Mouse (Mus musculus) liver, postnatal 0 days (tissue): Measurements from ENCODE around the gene Tbc1d22a. TPM values are rescaled to one million over a fixed set of nuclear protein-coding genes. Genes with fewer than 3 reads are reported as not detected.
A peak's percentile ranks its signal among the peaks of the same experiment; 100 is the strongest.

ENCODE experiments used
- ATAC-seq: fragments of 200-750 bp; cut with Nextera tagmentation; 2 replicates; pipeline ENCODE4 v1.8.0; 2017; ENCODE audit warnings: mild to moderate bottlenecking, moderate library complexity
- DNase-seq: peaks from one replicate; pipeline ENCODE4 v3.0.0-alpha.2; 2016
- H3K27ac ChIP-seq: fragments of 300-500 bp; sonication (generic); 2 replicates; pipeline ENCODE4 v1.5.1; 2014; ENCODE audit warnings: antibody characterized with exemption, moderate library complexity, mild to moderate bottlenecking, low read depth
- H3K27me3 ChIP-seq: fragments of 300-500 bp; sonication (generic); 2 replicates; pipeline ENCODE4 v1.6.1; 2014; ENCODE audit warnings: low read length, control low read depth, mixed read lengths; ENCODE audit not compliant: insufficient read depth
- H3K36me3 ChIP-seq: fragments of 300-500 bp; sonication (generic); replicated peaks from 2 replicates; pipeline ENCODE4 v1.6.1; 2014; ENCODE audit warnings: mild to moderate bottlenecking, control low read depth, low read length, moderate library complexity, mixed read lengths; ENCODE audit not compliant: insufficient read depth
- H3K4me1 ChIP-seq: fragments of 300-500 bp; sonication (generic); 2 replicates; pipeline ENCODE4 v1.6.1; 2014; ENCODE audit warnings: antibody characterized with exemption, mild to moderate bottlenecking, control low read depth; ENCODE audit not compliant: insufficient read depth
- H3K4me2 ChIP-seq: fragments of 300-500 bp; sonication (generic); 2 replicates; pipeline ENCODE4 v1.6.1; 2014; ENCODE audit warnings: low read depth, mild to moderate bottlenecking, low read length, moderate library complexity, mixed read lengths
- H3K4me3 ChIP-seq: fragments of 300-500 bp; sonication (generic); 2 replicates; pipeline ENCODE4 v1.5.1; 2014; ENCODE audit warnings: low read depth, low read length
- H3K9ac ChIP-seq: fragments of 300-500 bp; sonication (generic); replicated peaks from 2 replicates; pipeline ENCODE4 v1.6.1; 2014; ENCODE audit warnings: mild to moderate bottlenecking, moderate library complexity
- H3K9me3 ChIP-seq: fragments of 300-500 bp; sonication (generic); 2 replicates; pipeline ENCODE4 v1.6.1; 2016; ENCODE audit warnings: mild to moderate bottlenecking, control low read depth, low read length, mixed read lengths
- CTCF ChIP-seq: sonication (generic); IDR thresholded peaks from 2 replicates; pipeline ENCODE4 v1.5.1; 2016; ENCODE audit warnings: antibody characterized with exemption, low read depth
- EP300 ChIP-seq: IDR thresholded peaks from 2 replicates; pipeline ENCODE4 v1.6.1; 2016; ENCODE audit warnings: antibody characterized with exemption, low read depth, mild to moderate bottlenecking
- WGBS: fragments of 180-500 bp; shearing (Covaris S2); extraction: QIAGEN DNeasy Blood & Tissue Kit; methylation state at CpG from one replicate; pipeline ENCODE4 v1.1.7; 2014; ENCODE audit not compliant: insufficient replicate concordance; 5-methylcytosine and 5-hydroxymethylcytosine counted together
- polyA plus RNA-seq: library from polyadenylated mRNA; unstranded; fragments of >200 nt; fragmentation: Nextera tagmentation; extraction: Ambion mirVana; gene quantifications from 2 replicates; pipeline ENCODE4 v1.2.1, GENCODE M21; 2015

Tbc1d22a gene
- polyA plus RNA-seq, 1 experiment from 2014 or later = 6.4 TPM

DNA sequence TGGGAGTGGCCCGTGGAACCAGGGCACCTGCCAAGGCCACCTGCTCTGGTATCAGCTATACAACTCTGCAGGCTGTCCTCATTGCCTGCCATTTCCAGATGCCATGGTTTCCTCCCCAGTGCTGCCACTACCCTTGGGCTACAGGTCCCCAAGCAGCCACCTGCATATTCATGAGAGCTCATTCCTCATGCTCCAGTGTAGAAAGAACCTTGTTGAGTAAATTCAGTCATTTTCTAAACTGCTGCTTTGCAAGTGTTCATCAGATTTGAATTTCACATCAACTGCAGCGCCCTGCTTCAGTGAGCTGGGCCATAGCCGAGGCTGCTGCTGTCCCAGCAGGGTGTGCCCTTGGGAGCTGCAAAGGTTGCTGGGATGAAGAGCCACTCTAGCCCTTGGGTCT, 174.3 kb downstream of the Tbc1d22a start:
- ATAC-seq = no peak
- WGBS = 65% methylated on average over 3 of the region's 3 CpGs
- no peak overlapping the region for H3K27ac ChIP-seq
- H3K9ac ChIP-seq = no peak overlapping the region
- no peaks in the 10 kb centered on the region for H3K4me1 ChIP-seq
- DNase-seq = no peak
- TF ChIP-seq CTCF (no peak), EP300 (no peak)
- 0 out of 2 replicates have a peak, but pooled peaks cover 4% of the 10 kb centered on the region for H3K36me3 ChIP-seq
- no peak overlapping the region for H3K4me2 ChIP-seq
- no peaks in the 10 kb centered on the region for H3K27me3 ChIP-seq
- no peak overlapping the region for H3K4me3 ChIP-seq
- H3K9me3 ChIP-seq = no peaks in the 10 kb centered on the region

GRCm38 (mm10) chr15:86404866-86405265, 190.6 kb downstream of the Tbc1d22a start:
- WGBS = 83% methylated on average over 5 of the region's 5 CpGs
- no peak for DNase-seq
- TF ChIP-seq EP300 (no peak), CTCF (no peak)

DNA sequence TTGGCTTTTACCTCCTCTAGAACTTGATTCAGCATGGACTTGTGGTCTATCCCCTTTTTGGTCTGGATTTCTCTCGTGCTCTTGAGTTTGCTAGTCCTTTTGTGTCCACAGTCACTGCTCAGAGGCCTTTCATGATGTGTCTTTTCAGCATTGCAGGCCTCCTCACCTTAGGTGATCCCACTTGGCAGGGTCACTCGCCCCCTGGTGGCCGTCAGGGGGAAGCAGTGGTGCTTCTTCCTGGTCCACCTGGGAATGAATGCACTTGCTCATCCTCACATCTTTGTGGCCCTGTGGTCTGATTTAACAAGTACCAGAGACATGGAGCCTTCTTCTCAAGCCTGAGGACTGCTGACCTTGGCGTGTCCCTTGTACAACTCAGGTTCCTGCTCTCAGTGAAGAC, 191.3 kb downstream of the Tbc1d22a start:
- Histone ChIP-seq H3K9ac (no peak overlapping the region), H3K4me3 (no peak overlapping the region), H3K4me1 (no peaks in the 10 kb centered on the region), H3K4me2 (no peak overlapping the region), H3K9me3 (no peaks in the 10 kb centered on the region), H3K27ac (no peak overlapping the region), H3K36me3 (0 out of 2 replicates have a peak, but pooled peaks cover 2% of the 10 kb centered on the region), H3K27me3 (no peaks in the 10 kb centered on the region)
- 13% methylated on average over 4 of the region's 4 CpGs for WGBS
- DNase-seq (peak; percentile 65), ATAC-seq (no peak)
- TF ChIP-seq CTCF = peak; percentile 90
- no peak for TF ChIP-seq EP300

More at GRCm38 (mm10) chr15:86404866-86405265, 190.6 kb downstream of the Tbc1d22a start:
- Histone ChIP-seq H3K27me3 (no peaks in the 10 kb centered on the region), H3K9ac (no peak overlapping the region), H3K27ac (no peak overlapping the region), H3K36me3 (0 out of 2 replicates have a peak, but pooled peaks cover 2% of the 10 kb centered on the region), H3K4me3 (no peak overlapping the region), H3K4me1 (no peaks in the 10 kb centered on the region), H3K4me2 (no peak overlapping the region), H3K9me3 (no peaks in the 10 kb centered on the region)
- no peak for ATAC-seq

DNA sequence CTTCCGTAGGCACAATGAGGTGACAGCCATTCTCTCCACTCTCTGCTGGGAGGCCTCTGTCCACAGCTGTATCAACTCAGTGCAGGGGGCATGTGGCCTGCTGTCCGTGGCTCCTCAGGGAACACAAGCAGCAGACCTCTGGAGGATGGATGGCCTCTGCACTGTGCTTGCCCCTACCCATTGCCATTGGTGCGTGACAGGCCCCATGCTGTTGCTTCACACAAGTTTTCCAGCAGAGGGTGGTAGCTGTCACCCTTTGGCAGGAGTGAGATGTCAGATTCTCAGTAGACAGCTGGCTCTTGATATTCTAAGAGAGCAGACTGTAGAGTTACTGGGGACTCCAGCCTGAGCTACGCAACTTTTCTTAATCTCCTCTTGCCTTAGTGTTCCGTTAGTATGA, 195.1 kb downstream of the Tbc1d22a start:
- 82% methylated on average over 5 of the region's 5 CpGs for WGBS
- Histone ChIP-seq H3K9me3 (no peaks in the 10 kb centered on the region), H3K4me3 (no peak overlapping the region), H3K27ac (no peak overlapping the region), H3K36me3 (0 out of 2 replicates have a peak, but pooled peaks cover 2% of the 10 kb centered on the region), H3K27me3 (no peaks in the 10 kb centered on the region), H3K4me1 (no peaks in the 10 kb centered on the region), H3K9ac (no peak overlapping the region), H3K4me2 (no peak overlapping the region)
- DNase-seq = no peak
- TF ChIP-seq CTCF (peak; percentile 46), EP300 (no peak)
- no peak for ATAC-seq

DNA sequence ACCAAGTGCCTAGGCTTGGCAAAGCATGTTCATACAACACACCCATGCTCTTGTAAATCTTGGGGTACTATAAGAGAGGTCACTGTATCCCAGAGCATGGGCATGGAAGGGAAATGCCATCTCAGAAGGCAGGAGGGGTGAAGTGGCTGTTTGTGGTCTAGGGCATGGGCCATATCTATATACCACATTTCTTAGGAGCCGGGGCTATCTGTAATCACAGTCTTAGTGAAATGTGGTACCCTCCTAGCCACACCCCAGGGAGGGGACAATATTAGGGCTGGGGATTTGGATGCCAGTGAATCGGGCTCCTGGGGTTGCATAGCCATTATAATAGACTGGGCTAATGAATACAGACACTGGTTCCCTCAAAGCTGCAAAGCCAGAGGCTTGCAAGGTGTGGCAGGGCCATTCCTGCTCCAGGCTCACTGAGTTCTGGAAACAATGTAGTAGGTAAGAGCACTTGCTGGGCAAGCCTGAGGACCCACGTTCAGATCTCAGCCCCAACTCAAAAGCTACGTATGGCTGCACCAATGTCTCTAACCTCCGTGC, 197.3 kb downstream of the Tbc1d22a start:
- ATAC-seq (no peak), DNase-seq (no peak)
- Histone ChIP-seq H3K36me3 (no peaks in the 10 kb centered on the region), H3K4me2 (no peak overlapping the region), H3K27me3 (no peaks in the 10 kb centered on the region), H3K4me3 (no peak overlapping the region), H3K9ac (no peak overlapping the region), H3K9me3 (no peaks in the 10 kb centered on the region), H3K27ac (no peak overlapping the region), H3K4me1 (no peaks in the 10 kb centered on the region)
- TF ChIP-seq EP300 (no peak), CTCF (no peak)
- 66% methylated on average over 5 of the region's 5 CpGs for WGBS

DNA sequence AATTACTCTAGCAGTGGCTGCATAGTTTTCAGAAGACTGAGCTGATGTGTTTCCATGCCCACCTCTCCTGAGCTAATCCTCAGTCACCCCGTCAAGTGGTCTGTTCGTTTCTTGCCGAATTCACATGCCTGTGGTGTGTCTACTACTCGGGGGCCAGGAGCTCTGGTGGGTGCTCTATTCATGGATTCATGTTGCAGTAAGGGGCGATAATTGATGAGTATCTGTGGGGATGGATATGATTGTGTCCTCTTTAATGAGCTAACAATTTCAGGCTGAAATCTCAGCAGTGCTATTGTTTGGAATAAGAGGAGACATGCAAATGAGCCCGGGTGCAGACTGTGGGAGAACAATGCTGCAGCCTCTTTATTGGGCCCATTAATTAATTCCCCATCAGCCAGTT, 201.7 kb downstream of the Tbc1d22a start:
- no peaks in the 10 kb centered on the region for H3K4me1 ChIP-seq
- H3K27ac ChIP-seq = no peak overlapping the region
- TF ChIP-seq CTCF (no peak), EP300 (no peak)
- no peak for ATAC-seq
- no peak overlapping the region for H3K4me3 ChIP-seq
- no peaks in the 10 kb centered on the region for H3K36me3 ChIP-seq
- H3K4me2 ChIP-seq = no peak overlapping the region
- H3K27me3 ChIP-seq = no peaks in the 10 kb centered on the region
- H3K9me3 ChIP-seq = no peaks in the 10 kb centered on the region
- no peak overlapping the region for H3K9ac ChIP-seq
- 82% methylated on average over 6 of the region's 6 CpGs for WGBS
- DNase-seq = no peak
